Mouse (Mus musculus) heart, postnatal 0 days (tissue): Measurements from ENCODE around the gene Prss16.

Experiments used
- CTCF ChIP-seq: IDR thresholded peaks from 2 replicates; pipeline ENCODE4 v1.5.1; 2016; ENCODE audit warnings: antibody characterized with exemption, control low read depth, low read depth
- EP300 ChIP-seq: IDR thresholded peaks from 2 replicates; pipeline ENCODE4 v1.6.1; 2016; ENCODE audit warnings: antibody characterized with exemption, low read depth

DNA sequence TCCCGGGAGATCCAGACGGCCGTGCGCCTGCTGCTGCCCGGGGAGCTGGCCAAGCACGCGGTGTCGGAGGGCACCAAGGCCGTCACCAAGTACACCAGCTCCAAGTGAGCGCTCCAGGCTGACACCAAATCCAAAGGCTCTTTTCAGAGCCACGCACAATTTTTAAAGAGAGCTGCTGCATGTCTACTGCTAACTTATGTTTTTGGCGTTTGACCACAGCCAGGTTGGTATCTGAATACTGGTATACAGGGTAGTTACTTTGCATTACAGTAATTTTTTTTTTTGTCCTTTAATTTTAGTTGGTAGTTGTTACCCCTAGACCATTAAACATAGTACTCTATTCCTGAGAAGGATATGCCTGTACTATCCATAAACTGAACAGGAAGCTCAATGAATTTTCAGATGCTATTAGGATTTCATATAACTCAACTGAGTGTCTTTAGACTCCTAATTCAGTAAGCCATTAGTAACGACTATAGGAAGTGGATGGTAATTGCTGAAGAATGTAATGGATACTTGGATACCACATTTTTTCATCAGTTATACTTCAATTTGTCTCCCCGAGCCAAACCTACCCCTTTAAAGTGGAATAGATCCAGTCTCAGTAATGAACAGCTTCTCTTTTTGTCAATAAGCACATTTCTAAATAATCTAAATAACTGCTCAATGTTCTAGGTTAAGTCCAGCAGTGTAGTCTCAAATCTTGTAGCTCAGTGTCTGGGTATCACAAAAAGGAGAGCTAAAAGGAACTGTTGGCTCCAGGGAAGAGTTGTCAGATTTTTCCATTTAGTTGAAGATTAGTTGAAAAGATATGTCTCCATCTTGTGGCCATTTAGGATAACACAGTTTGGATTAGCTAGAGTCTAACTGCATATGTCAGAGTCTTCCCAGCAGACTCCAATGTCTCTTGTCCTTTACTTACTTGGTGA, 34.2 kb upstream of the Prss16 start:
- peak; percentile 56 for TF ChIP-seq CTCF
- TF ChIP-seq EP300: no peak
